Mouse (Mus musculus): ENCODE measurements around the gene Tcl1.
"Not testable (repeated sequence)": the region's sequence is repeated elsewhere in the genome, so short reads cannot be mapped to it uniquely, and the experiment has no call there.

The Tcl1 gene

DNA sequence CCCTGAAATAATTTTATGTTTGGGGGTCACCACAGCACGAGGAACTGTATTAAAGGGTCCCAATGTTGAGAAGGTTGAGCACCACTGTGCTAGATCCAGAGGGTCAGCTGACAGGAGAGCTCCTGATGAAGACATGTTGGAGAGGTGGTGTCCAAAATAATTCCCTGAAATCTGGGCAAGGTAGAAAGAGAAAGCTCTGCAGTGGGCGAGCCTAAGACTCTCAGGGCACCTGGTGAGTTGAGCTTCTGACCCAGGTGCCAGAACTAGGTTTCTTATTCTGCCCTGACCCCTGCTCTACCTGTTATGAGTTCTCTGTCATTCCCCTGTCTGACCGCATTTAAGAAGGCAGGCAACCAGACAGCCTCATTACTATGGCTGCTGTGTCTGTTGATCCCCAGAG, 46.5 kb downstream of the Tcl1 start, which contains the start of gene Tcl1b5:
Gene Tcl1b5 (plus strand): TSS at position 301 of the 400 bp plus-strand sequence.
- not testable (repeated sequence) for DNase-seq

DNA sequence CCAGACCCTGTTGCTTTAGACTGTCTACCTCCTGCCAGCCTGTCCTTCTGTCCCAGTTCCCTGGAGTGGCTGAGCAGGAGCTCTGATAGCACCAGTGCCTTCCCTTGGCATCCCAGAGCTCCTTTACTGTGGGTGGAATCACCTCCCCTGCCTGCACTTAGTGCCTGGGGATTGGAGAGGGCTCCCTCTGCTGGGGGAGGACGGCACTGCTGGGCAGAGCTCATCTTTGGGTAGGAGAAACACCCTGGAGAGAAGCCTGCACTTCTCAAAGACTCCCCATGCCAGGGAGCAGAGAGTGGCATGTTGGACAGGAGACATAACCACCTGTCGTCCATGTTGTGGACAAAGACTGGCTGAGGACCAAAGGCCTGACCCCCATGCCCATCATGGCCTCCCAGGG, 48.3 kb downstream of the Tcl1 start:
- DNase-seq = peak; percentile 50

DNA sequence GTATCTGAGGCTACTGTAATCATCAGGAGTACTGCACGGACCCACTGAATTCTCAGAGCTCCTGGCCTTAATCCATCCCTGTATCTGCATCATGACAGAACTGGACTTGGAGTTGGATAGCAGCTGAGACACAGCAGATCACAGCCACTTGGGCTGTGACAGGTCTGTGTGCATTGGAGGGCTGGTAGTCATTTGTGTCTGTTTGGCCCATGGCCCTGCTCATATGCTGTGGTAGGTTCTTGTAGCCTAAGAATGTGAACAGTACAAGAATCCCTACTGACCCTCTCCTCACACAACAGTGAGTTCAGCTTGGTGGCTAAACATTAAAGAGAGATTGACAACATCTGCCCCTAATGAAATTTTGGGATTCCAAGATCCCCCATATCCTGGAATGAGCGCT, 49.2 kb downstream of the Tcl1 start:
- no peak for DNase-seq

All from right cerebral cortex, postnatal 14 days (tissue).